Mouse (Mus musculus): ENCODE results near the gene Nkd1. TPM values are rescaled to one million over a fixed set of nuclear protein-coding genes. Genes with fewer than 3 reads are reported as not detected.

Gene Nkd1
- polyA plus RNA-seq, 1 experiment: 3.4 TPM

GRCm38 (mm10) chr8:88637092-88638000, 116.2 kb downstream of the Nkd1 start:
- TF ChIP-seq CTCF (IDR thresholded peaks at IDR 0.05; ENCODE audit: borderline replicate concordance, control insufficient read depth, extremely low read depth, insufficient read depth, low read length, poor library complexity) (no peak), POLR2A (IDR thresholded peaks at IDR 0.05; ENCODE audit: control insufficient read depth, extremely low read depth, insufficient read depth, low read length, poor library complexity) (no peak)
- Histone ChIP-seq H3K4me3 (ENCODE audit: control insufficient read depth, insufficient read depth, low read length) (no peak overlapping the region), H3K36me3 (ENCODE audit: control insufficient read depth, insufficient read depth, low read length) (no peaks in the 10 kb centered on the region), H3K27me3 (ENCODE audit: control insufficient read depth, insufficient read depth, low read length) (no peaks in the 10 kb centered on the region), H3K4me1 (replicated peaks; ENCODE audit: control insufficient read depth, insufficient read depth, low read length) (peaks cover 23% of the 10 kb centered on the region), H3K27ac (ENCODE audit: control insufficient read depth, insufficient read depth, low read length) (no peak overlapping the region)
- no peak for DNase-seq
- 70% methylated on average over 9 of the region's 9 CpGs for WGBS

GRCm38 (mm10) chr8:88638908-88639307, 117.8 kb downstream of the Nkd1 start:
- WGBS: 97% methylated on average over 3 of the region's 3 CpGs

GRCm38 (mm10) chr8:88642734-88643564, 121.8 kb downstream of the Nkd1 start:
- TF ChIP-seq POLR2A (IDR thresholded peaks at IDR 0.05; ENCODE audit: control insufficient read depth, extremely low read depth, insufficient read depth, low read length, poor library complexity): no peak
- no peak for TF ChIP-seq CTCF (IDR thresholded peaks at IDR 0.05; ENCODE audit: borderline replicate concordance, control insufficient read depth, extremely low read depth, insufficient read depth, low read length, poor library complexity)
- DNase-seq: no peak
- no peaks in the 10 kb centered on the region for H3K27me3 ChIP-seq (ENCODE audit: control insufficient read depth, insufficient read depth, low read length)
- H3K36me3 ChIP-seq (ENCODE audit: control insufficient read depth, insufficient read depth, low read length): no peaks in the 10 kb centered on the region
- peaks cover 11% of the 10 kb centered on the region for H3K4me1 ChIP-seq (replicated peaks; ENCODE audit: control insufficient read depth, insufficient read depth, low read length)
- no peak overlapping the region for H3K27ac ChIP-seq (ENCODE audit: control insufficient read depth, insufficient read depth, low read length)
- H3K4me3 ChIP-seq (ENCODE audit: control insufficient read depth, insufficient read depth, low read length): no peak overlapping the region
- WGBS: 94% methylated on average over 5 of the region's 5 CpGs

More at GRCm38 (mm10) chr8:88638908-88639307, 117.8 kb downstream of the Nkd1 start:
- no peak for TF ChIP-seq CTCF (IDR thresholded peaks at IDR 0.05; ENCODE audit: borderline replicate concordance, control insufficient read depth, extremely low read depth, insufficient read depth, low read length, poor library complexity)
- TF ChIP-seq POLR2A (IDR thresholded peaks at IDR 0.05; ENCODE audit: control insufficient read depth, extremely low read depth, insufficient read depth, low read length, poor library complexity): no peak
- no peaks in the 10 kb centered on the region for H3K27me3 ChIP-seq (ENCODE audit: control insufficient read depth, insufficient read depth, low read length)
- H3K36me3 ChIP-seq (ENCODE audit: control insufficient read depth, insufficient read depth, low read length): no peaks in the 10 kb centered on the region
- peaks cover 15% of the 10 kb centered on the region for H3K4me1 ChIP-seq (replicated peaks; ENCODE audit: control insufficient read depth, insufficient read depth, low read length)
- no peak overlapping the region for H3K4me3 ChIP-seq (ENCODE audit: control insufficient read depth, insufficient read depth, low read length)
- H3K27ac ChIP-seq (ENCODE audit: control insufficient read depth, insufficient read depth, low read length): no peak overlapping the region
- no peak for DNase-seq

Other genes with a start within 250 kb of the Nkd1 start
- gene Adcy7, start 249.0 kb upstream of the Nkd1 start, polyA plus RNA-seq (2012; rRNA removed): 61.7 and 63.7 TPM in 2 replicates
- gene Brd7, start 159.2 kb upstream of the Nkd1 start, polyA plus RNA-seq (2012; rRNA removed): 27.9 and 34.6 TPM in 2 replicates
- gene Snx20, start 114.8 kb downstream of the Nkd1 start, polyA plus RNA-seq (2012; rRNA removed): 52.3 and 69.5 TPM in 2 replicates
- 2.7 and 3.0 TPM in 2 replicates for gene Nod2, start 126.0 kb downstream of the Nkd1 start, polyA plus RNA-seq (2012; rRNA removed)
- gene Cyld, start 175.7 kb downstream of the Nkd1 start, polyA plus RNA-seq (2012; rRNA removed): 17.1 and 19.4 TPM in 2 replicates